Comparison of ENCODE assay signal across 17 mouse cellular contexts in the genomic region with DNA sequence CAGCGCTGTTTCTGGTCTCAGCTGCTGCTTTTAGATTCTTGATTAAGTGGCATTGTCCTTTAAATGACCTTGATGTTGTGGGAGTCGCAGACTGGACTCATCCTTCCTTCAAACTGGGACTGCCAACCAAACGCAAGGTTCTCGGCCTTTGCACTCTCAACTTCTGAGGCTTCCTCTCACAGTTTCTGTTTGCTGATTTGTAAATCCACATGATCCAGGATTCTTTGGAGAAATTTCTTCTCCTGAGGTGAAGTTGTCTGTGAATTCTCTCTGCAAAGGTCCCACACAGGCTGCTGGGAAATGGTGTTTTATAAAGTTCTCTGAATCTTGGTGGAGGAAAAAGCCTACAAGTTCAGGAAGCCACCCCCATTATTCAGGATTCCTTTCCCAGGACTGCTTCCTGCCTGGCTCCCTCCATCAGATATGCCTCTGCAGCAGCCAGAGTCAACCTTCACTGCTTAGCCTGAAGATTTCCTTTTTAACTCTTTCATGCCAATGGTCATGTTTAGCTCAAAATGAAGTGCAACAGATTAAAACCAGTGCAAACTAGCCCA.
A peak's percentile ranks its signal among the peaks of the same experiment; 100 is the strongest.
DNase-seq lines count a peak whose midpoint lies in the region; ATAC-seq and TF ChIP-seq lines count a peak whose summit lies in the region.
"Had no signal": no experiment of that assay in that cellular context is flagged by ENCODE, and none has a peak within 500 bp of the region (broad histone marks: within the 10 kb centered on the region; RNA-seq: fewer than 3 reads in every experiment).

No protein-coding gene starts in this region.

- no peak overlapping the region for H3K4me2 ChIP-seq in forebrain, embryonic 11.5 days (ENCODE audit: low read depth, low read length, severe bottlenecking)
- peak overlapping the region; percentile 0; the same call in 1 of the 2 replicates for H3K4me2 ChIP-seq in kidney, postnatal 0 days (ENCODE audit: low read length)
- H3K4me2 ChIP-seq in embryonic facial prominence, embryonic 12.5 days (replicated peaks), result no peak overlapping the region
- H3K4me2 ChIP-seq: forebrain, embryonic 12.5 days; liver, embryonic 12.5 days; neural tube, embryonic 12.5 days had no signal

- H3K9ac ChIP-seq in forebrain, embryonic 11.5 days (ENCODE audit: low read length), result no peak overlapping the region
- H3K9ac ChIP-seq in kidney, postnatal 0 days (ENCODE audit: low read depth, low read length), result no peak overlapping the region
- no peak overlapping the region for H3K9ac ChIP-seq in embryonic facial prominence, embryonic 12.5 days
- H3K9ac ChIP-seq: forebrain, embryonic 12.5 days; liver, embryonic 12.5 days; neural tube, embryonic 12.5 days had no signal

- H3K36me3 ChIP-seq in forebrain, embryonic 10.5 days (replicated peaks), result no peaks in the 10 kb centered on the region
- no peaks in the 10 kb centered on the region for H3K36me3 ChIP-seq in forebrain, embryonic 11.5 days (ENCODE audit: control insufficient read depth, insufficient read depth, low read length)
- H3K36me3 ChIP-seq in kidney, postnatal 0 days (ENCODE audit: insufficient read depth, low read length), result no peaks in the 10 kb centered on the region
- H3K36me3 ChIP-seq in embryonic facial prominence, embryonic 12.5 days, result no peaks in the 10 kb centered on the region
- H3K36me3 ChIP-seq: forebrain, embryonic 12.5 days; liver, embryonic 12.5 days; midbrain, embryonic 10.5 days; neural tube, embryonic 12.5 days had no signal

- H3K4me1 ChIP-seq in forebrain, embryonic 10.5 days, result peaks cover 20% of the 10 kb centered on the region
- H3K4me1 ChIP-seq in forebrain, embryonic 11.5 days (replicated peaks; ENCODE audit: control insufficient read depth, insufficient read depth, low read length), result no peaks in the 10 kb centered on the region
- H3K4me1 ChIP-seq in kidney, postnatal 0 days (replicated peaks; ENCODE audit: insufficient read depth, low read length), result peaks cover 6% of the 10 kb centered on the region
- peaks cover 37% of the 10 kb centered on the region for H3K4me1 ChIP-seq in embryonic facial prominence, embryonic 12.5 days
- H3K4me1 ChIP-seq: liver, embryonic 12.5 days had no signal

- no peak overlapping the region for H3K4me3 ChIP-seq in forebrain, embryonic 10.5 days
- no peak overlapping the region for H3K4me3 ChIP-seq in forebrain, embryonic 11.5 days (ENCODE audit: low read depth, low read length)
- H3K4me3 ChIP-seq in kidney, postnatal 0 days (replicated peaks; ENCODE audit: low read depth, low read length), result no peak overlapping the region
- no peak overlapping the region for H3K4me3 ChIP-seq in embryonic facial prominence, embryonic 12.5 days
- H3K4me3 ChIP-seq: forebrain, embryonic 12.5 days; liver, embryonic 12.5 days; midbrain, embryonic 10.5 days; neural tube, embryonic 12.5 days had no signal

- H3K27me3 ChIP-seq in forebrain, embryonic 10.5 days (ENCODE audit: poor library complexity, severe bottlenecking), result no peaks in the 10 kb centered on the region
- no peaks in the 10 kb centered on the region for H3K27me3 ChIP-seq in forebrain, embryonic 11.5 days (ENCODE audit: control insufficient read depth, insufficient read depth, low read length)
- H3K27me3 ChIP-seq in kidney, postnatal 0 days (ENCODE audit: insufficient read depth, low read length), result no peaks in the 10 kb centered on the region
- H3K27me3 ChIP-seq in embryonic facial prominence, embryonic 12.5 days, result no peaks in the 10 kb centered on the region
- H3K27me3 ChIP-seq: forebrain, embryonic 12.5 days; liver, embryonic 12.5 days; neural tube, embryonic 12.5 days had no signal

- no peaks in the 10 kb centered on the region for H3K9me3 ChIP-seq in forebrain, embryonic 10.5 days
- no peaks in the 10 kb centered on the region for H3K9me3 ChIP-seq in forebrain, embryonic 11.5 days (ENCODE audit: control insufficient read depth, low read length)
- no peaks in the 10 kb centered on the region for H3K9me3 ChIP-seq in kidney, postnatal 0 days (replicated peaks; ENCODE audit: low read length)
- no peaks in the 10 kb centered on the region for H3K9me3 ChIP-seq in embryonic facial prominence, embryonic 12.5 days
- H3K9me3 ChIP-seq: forebrain, embryonic 12.5 days; liver, embryonic 12.5 days; midbrain, embryonic 10.5 days; neural tube, embryonic 12.5 days had no signal

- TF ChIP-seq CTCF in kidney, postnatal 0 days (IDR thresholded peaks at IDR 0.05; ENCODE audit: low read depth), result no peak

- no peak for DNase-seq in forebrain, embryonic 10.5 days (ENCODE audit: extremely low spot score, low spot score)
- no peak for DNase-seq in forebrain, embryonic 11.5 days (ENCODE audit: low spot score)
- peak; percentile 81 for DNase-seq in kidney, postnatal 0 days (ENCODE audit: low spot score)
- no peak for DNase-seq in kidney, postnatal 36 days
- DNase-seq in kidney, postnatal 14 days, result peak; percentile 14
- no peak for DNase-seq in spleen, postnatal 36 days (ENCODE audit: low spot score in 2 of 2)
- no peak for DNase-seq in thymus, postnatal 10 days (ENCODE audit: low spot score in 2 of 2)
- DNase-seq: B cell, adult 2 months; cerebellum, postnatal 25 days; right cerebral cortex, adult 18-20 months had no signal

- WGBS in forebrain, embryonic 10.5 days, result 57% methylated on average over 4 of the region's 4 CpGs
- WGBS in forebrain, embryonic 11.5 days, result 62% methylated on average over 4 of the region's 4 CpGs
- 13% methylated on average over 4 of the region's 4 CpGs for WGBS in kidney, postnatal 0 days
- whole genome bisulfite sequencing in embryonic facial prominence, embryonic 12.5 days, result 38% methylated on average over 4 of the region's 4 CpGs

- no peak for ATAC-seq in forebrain, embryonic 11.5 days (replicated peaks; ENCODE audit: low FRiP score)
- ATAC-seq in kidney, postnatal 0 days (replicated peaks; ENCODE audit: low FRiP score, low read depth), result no peak
- ATAC-seq in embryonic facial prominence, embryonic 12.5 days (ENCODE audit: insufficient number of reproducible peaks, insufficient read depth, low FRiP score, low TSS enrichment), result no peak
- ATAC-seq: activated CD4-positive, CD25-positive, alpha-beta regulatory T cell, adult 4 months; hindbrain, embryonic 16.5 days; liver, embryonic 12.5 days had no signal

- H3K27ac ChIP-seq in forebrain, embryonic 10.5 days, result peak overlapping the region; percentile 20; the same call in 1 of the 2 replicates
- no peak overlapping the region for H3K27ac ChIP-seq in forebrain, embryonic 11.5 days (ENCODE audit: low read depth, low read length)
- H3K27ac ChIP-seq in kidney, postnatal 0 days, result peak overlapping the region; percentile 5; the same call in 1 of the 2 replicates
- H3K27ac ChIP-seq in embryonic facial prominence, embryonic 12.5 days, result peak overlapping the region; percentile 74
- H3K27ac ChIP-seq: forebrain, embryonic 12.5 days; liver, embryonic 12.5 days; midbrain, embryonic 10.5 days; neural tube, embryonic 12.5 days had no signal

Comparison
In these comparisons a context has a peak if more than half of its experiments do, and no peak if none do; other contexts are left out.
1. DNase-seq: peak in kidney, postnatal 0 days (single experiment) and kidney, postnatal 14 days (single experiment); none in forebrain, embryonic 10.5 days (single experiment), forebrain, embryonic 11.5 days (single experiment), kidney, postnatal 36 days (0 of 2), spleen, postnatal 36 days (0 of 2) and thymus, postnatal 10 days (0 of 2).